Mouse (Mus musculus) neural tube, embryonic 12.5 days (tissue): ENCODE measurements around the gene Prss57. TPM values are rescaled to one million over a fixed set of nuclear protein-coding genes. Genes with fewer than 3 reads are reported as not detected.

Source experiments
- ATAC-seq: fragments of 200-750 bp; cut with Nextera tagmentation; 2 replicates; pipeline ENCODE4 v1.8.0; 2017; ENCODE audit warnings: low read depth, mild to moderate bottlenecking, moderate TSS enrichment, moderate library complexity; ENCODE audit not compliant: low FRiP score
- H3K27ac ChIP-seq: fragments of 300-500 bp; sonication (generic); 2 replicates; pipeline ENCODE4 v1.5.1; 2016
- H3K27me3 ChIP-seq: fragments of 300-500 bp; sonication (generic); replicated peaks from 2 replicates; pipeline ENCODE4 v1.6.1; 2016; ENCODE audit warnings: mild to moderate bottlenecking
- H3K36me3 ChIP-seq: fragments of 300-500 bp; sonication (generic); 2 replicates; pipeline ENCODE4 v1.6.1; 2016; ENCODE audit warnings: mild to moderate bottlenecking
- H3K4me1 ChIP-seq: fragments of 300-500 bp; sonication (generic); 2 replicates; pipeline ENCODE4 v1.6.1; 2016
- H3K4me2 ChIP-seq: fragments of 300-500 bp; sonication (generic); replicated peaks from 2 replicates; pipeline ENCODE4 v1.6.1; 2016; ENCODE audit warnings: mild to moderate bottlenecking
- H3K4me3 ChIP-seq: fragments of 300-500 bp; sonication (generic); 2 replicates; pipeline ENCODE4 v1.5.1; 2016
- H3K9ac ChIP-seq: fragments of 300-500 bp; sonication (generic); 2 replicates; pipeline ENCODE4 v1.6.1; 2016; ENCODE audit warnings: mild to moderate bottlenecking
- H3K9me3 ChIP-seq: fragments of 300-500 bp; sonication (generic); 2 replicates; pipeline ENCODE4 v1.6.1; 2016; ENCODE audit warnings: mild to moderate bottlenecking
- WGBS: fragments of 180-500 bp; shearing (Covaris S2); methylation state at CpG from one replicate; pipeline ENCODE4 v1.1.7; 2016; 5-methylcytosine and 5-hydroxymethylcytosine counted together
- polyA plus RNA-seq: library from polyadenylated mRNA; unstranded; fragments of >200 nt; fragmentation: Nextera tagmentation; extraction: Ambion mirVana; gene quantifications from 2 replicates; pipeline ENCODE4 v1.2.1, GENCODE M21; 2016

Gene Prss57
- polyA plus RNA-seq, 1 experiment from 2014 or later = 0.16 TPM

- no peaks in the 10 kb centered on the region for H3K9me3 ChIP-seq
- H3K4me2 ChIP-seq = peak overlapping the region; percentile 70; the same call in 1 of the 2 replicates
- peak overlapping the region; percentile 92; the same call in 1 of the 2 replicates for H3K4me3 ChIP-seq
- H3K27ac ChIP-seq = no peak overlapping the region
- no peak overlapping the region for H3K9ac ChIP-seq
- no peaks in the 10 kb centered on the region for H3K36me3 ChIP-seq
- 0 out of 2 replicates have a peak, but pooled peaks cover 4% of the 10 kb centered on the region for H3K27me3 ChIP-seq
- ATAC-seq = no peak
- WGBS = 85% methylated on average over 5 of the region's 5 CpGs
- H3K4me1 ChIP-seq = peaks cover 24% of the 10 kb centered on the region
Observed at GRCm38 (mm10) chr10:79792339-79793040, 1.7 kb upstream of the Prss57 start.

DNA sequence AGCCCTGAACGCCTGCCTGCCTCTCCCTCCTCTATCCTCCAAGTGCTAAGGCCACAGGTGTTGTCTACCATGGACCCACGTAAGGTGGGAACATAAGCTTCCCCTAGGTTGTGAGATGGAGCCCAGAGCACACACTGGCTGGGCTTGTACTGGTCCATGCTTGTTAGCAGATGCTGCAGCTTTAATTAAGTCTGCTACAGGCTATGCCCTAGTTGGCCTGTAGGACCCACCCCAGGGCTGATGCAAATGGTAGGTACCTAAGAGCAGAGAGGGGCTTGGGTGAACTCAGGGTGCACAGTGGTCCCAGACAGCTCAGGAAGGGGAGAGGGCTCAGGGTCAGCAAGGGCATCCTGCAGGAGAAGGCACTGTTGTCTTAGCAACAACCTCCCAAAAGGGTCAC lies 1.2 kb downstream of the Prss57 start:
- WGBS = 63% methylated on average over 2 of the region's 2 CpGs
- no peak overlapping the region for H3K4me3 ChIP-seq
- no peak overlapping the region for H3K9ac ChIP-seq
- peaks cover 7% of the 10 kb centered on the region for H3K4me1 ChIP-seq
- peaks cover 6% of the 10 kb centered on the region; the same call in 1 of the 2 replicates for H3K27me3 ChIP-seq
- no peak overlapping the region for H3K27ac ChIP-seq
- H3K9me3 ChIP-seq = no peaks in the 10 kb centered on the region
- H3K4me2 ChIP-seq = no peak overlapping the region
- no peak for ATAC-seq
- H3K36me3 ChIP-seq = no peaks in the 10 kb centered on the region

DNA sequence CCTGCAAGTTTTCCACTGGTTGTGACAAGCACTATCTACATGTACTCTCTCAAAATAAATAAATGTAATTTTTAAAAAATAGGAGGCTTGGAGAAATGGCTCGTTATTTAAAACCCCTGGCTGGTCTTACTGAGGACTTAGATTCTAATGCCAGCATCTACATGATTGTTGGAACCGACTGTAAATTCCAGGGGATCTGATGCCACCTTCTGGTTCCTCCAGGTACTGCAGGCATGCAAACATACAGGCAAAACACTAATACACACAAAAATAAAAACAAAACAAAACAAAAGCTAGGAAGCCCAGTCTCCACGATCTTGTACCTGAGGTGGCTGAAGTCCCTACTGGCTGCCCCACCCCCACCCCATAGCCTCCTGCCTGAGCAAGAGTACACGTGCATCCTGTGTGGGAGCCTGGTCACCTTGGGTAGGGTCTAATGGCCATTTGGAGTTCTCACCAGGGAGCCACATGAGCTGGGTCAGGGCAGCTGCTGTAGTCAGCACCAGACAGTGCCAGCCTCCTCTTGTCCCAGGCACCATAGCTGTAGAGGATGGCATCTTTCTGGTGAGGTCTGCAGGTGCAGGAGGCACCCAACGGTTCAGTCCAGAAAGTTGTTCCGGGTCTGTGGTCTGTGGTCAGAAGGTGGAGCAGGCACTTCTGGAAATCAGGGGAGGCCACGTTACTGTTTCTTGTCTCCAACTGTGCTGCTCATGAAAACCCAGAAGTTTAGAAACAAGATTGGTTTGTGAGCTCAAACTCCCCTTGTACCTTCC lies 2.2 kb downstream of the Prss57 start:
- Histone ChIP-seq H3K4me2 (no peak overlapping the region), H3K9ac (no peak overlapping the region), H3K27me3 (peaks cover 11% of the 10 kb centered on the region; the same call in 1 of the 2 replicates), H3K27ac (no peak overlapping the region), H3K9me3 (no peaks in the 10 kb centered on the region), H3K4me3 (no peak overlapping the region), H3K36me3 (no peaks in the 10 kb centered on the region), H3K4me1 (peaks cover 3% of the 10 kb centered on the region; the same call in 1 of the 2 replicates)
- ATAC-seq = no peak
- WGBS = 39% methylated on average over 7 of the region's 7 CpGs

GRCm38 (mm10) chr10:79783920-79784800 lies 6.6 kb downstream of the Prss57 start:
- Histone ChIP-seq H3K27ac (no peak overlapping the region), H3K4me2 (no peak overlapping the region), H3K4me1 (peaks cover 16% of the 10 kb centered on the region), H3K36me3 (no peaks in the 10 kb centered on the region), H3K27me3 (peaks cover 32% of the 10 kb centered on the region), H3K4me3 (no peak overlapping the region), H3K9ac (no peak overlapping the region), H3K9me3 (no peaks in the 10 kb centered on the region)
- ATAC-seq = no peak
- 37% methylated on average over 27 of the region's 27 CpGs for WGBS

DNA sequence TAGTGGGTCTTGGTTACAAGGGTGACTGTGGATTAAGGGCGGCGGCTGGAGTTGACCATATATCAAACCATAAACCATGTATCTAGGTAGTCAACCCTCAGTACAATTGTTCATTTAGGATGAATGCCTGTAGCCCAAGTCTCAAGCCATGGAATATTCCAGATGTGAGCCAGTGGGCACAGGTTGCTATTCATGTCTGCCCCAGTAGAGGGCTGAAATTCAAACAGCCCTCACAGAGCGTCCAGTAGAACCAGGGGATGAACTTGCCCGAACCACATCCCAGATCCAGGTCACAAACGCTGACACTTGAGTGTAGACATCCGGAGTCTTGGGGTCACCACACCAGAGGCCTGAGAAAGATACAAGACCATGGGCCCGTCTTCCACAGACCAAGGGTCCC lies 7.7 kb downstream of the Prss57 start:
- Histone ChIP-seq H3K36me3 (no peaks in the 10 kb centered on the region), H3K9me3 (no peaks in the 10 kb centered on the region), H3K4me2 (no peak overlapping the region), H3K4me1 (peaks cover 26% of the 10 kb centered on the region), H3K27ac (no peak overlapping the region), H3K9ac (no peak overlapping the region), H3K4me3 (no peak overlapping the region), H3K27me3 (peaks cover 43% of the 10 kb centered on the region)
- 71% methylated on average over 7 of the region's 7 CpGs for WGBS
- ATAC-seq = no peak

DNA sequence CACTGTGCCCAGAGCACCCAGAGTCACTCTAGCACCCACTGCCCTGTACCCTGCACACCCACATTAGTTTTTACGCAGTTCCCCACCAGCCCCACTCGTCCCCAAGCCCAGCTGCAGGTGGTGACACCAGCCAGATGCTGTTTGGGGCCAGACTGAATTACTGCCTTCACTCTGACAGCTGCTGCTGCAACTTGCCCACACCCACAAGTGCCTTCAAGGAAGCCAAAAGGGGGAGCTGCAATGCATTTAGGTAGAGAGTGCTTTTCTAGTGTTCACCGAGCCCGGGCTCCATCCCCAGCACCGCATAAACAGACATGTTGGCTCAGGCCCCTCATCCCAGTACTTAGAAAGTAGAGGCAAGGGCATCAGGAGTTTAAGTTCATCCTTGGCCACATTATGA lies 8.8 kb downstream of the Prss57 start:
- peaks cover 54% of the 10 kb centered on the region for H3K27me3 ChIP-seq

GRCm38 (mm10) chr10:79781139-79781538 lies 9.6 kb downstream of the Prss57 start:
- Histone ChIP-seq H3K9me3 (no peaks in the 10 kb centered on the region), H3K27me3 (peaks cover 62% of the 10 kb centered on the region), H3K4me2 (peak overlapping the region; percentile 69), H3K9ac (no peak overlapping the region), H3K27ac (no peak overlapping the region), H3K4me1 (peaks cover 38% of the 10 kb centered on the region), H3K36me3 (no peaks in the 10 kb centered on the region), H3K4me3 (no peak overlapping the region)
- 29% methylated on average over 21 of the region's 21 CpGs for WGBS
- no peak for ATAC-seq

More for the DNA sequence above, 8.8 kb downstream of the Prss57 start:
- WGBS = 47% methylated on average over 5 of the region's 5 CpGs
- Histone ChIP-seq H3K4me1 (peaks cover 36% of the 10 kb centered on the region), H3K36me3 (no peaks in the 10 kb centered on the region), H3K4me3 (no peak overlapping the region), H3K4me2 (no peak overlapping the region), H3K9me3 (no peaks in the 10 kb centered on the region), H3K27ac (no peak overlapping the region), H3K9ac (no peak overlapping the region)
- no peak for ATAC-seq

- no peaks in the 10 kb centered on the region for H3K36me3 ChIP-seq
- no peak; the same call in 1 of the 2 replicates for ATAC-seq
- peak overlapping the region; percentile 34 for H3K4me3 ChIP-seq
- WGBS = 2% methylated on average over 13 of the region's 13 CpGs
- H3K9me3 ChIP-seq = no peaks in the 10 kb centered on the region
- 0 out of 2 replicates have a peak overlapping the region, but pooled peaks have one; percentile 2 for H3K9ac ChIP-seq
- H3K27me3 ChIP-seq = peaks cover 63% of the 10 kb centered on the region
- no peak overlapping the region for H3K27ac ChIP-seq
- H3K4me1 ChIP-seq = peaks cover 38% of the 10 kb centered on the region
- peak overlapping the region; percentile 69 for H3K4me2 ChIP-seq
Observed at GRCm38 (mm10) chr10:79780664-79781015, 10.1 kb downstream of the Prss57 start.

- WGBS = 1% methylated on average over 55 of the region's 55 CpGs
- H3K27me3 ChIP-seq = peaks cover 63% of the 10 kb centered on the region
- H3K27ac ChIP-seq = no peak overlapping the region
- H3K4me1 ChIP-seq = peaks cover 38% of the 10 kb centered on the region
- 0 out of 2 replicates have a peak, but pooled peaks cover 3% of the 10 kb centered on the region for H3K9me3 ChIP-seq
- H3K4me2 ChIP-seq = peak overlapping the region; percentile 69
- ATAC-seq = peak; percentile 92
- peak overlapping the region; percentile 34 for H3K4me3 ChIP-seq
- H3K9ac ChIP-seq = 0 out of 2 replicates have a peak overlapping the region, but pooled peaks have one; percentile 2
- H3K36me3 ChIP-seq = no peaks in the 10 kb centered on the region
Observed at GRCm38 (mm10) chr10:79779784-79780663, 10.7 kb downstream of the Prss57 start.

DNA sequence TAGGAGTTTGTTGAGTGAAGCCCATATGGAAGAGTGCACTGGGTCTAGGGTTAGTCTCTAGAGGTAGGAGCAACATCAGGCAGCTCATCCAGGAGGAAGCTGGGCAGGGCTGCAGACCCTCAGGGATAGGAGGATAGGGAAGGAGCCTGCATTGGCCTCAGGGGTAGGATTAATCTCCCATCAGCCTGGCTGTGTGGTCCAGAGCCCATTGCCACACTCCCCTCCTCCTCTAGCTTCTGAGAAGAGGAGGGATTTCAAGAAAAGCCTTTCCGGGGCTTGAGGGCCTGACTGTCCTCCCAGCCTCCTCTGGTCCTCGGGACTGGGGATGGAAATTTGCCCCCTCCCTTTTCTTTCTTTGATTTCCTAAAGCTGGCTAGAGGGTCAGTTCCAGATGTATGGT lies 11.6 kb downstream of the Prss57 start:
- H3K27ac ChIP-seq = no peak overlapping the region
- WGBS = 21% methylated on average over 2 of the region's 2 CpGs
- H3K36me3 ChIP-seq = no peaks in the 10 kb centered on the region
- H3K9me3 ChIP-seq = 0 out of 2 replicates have a peak, but pooled peaks cover 6% of the 10 kb centered on the region
- H3K4me1 ChIP-seq = peaks cover 38% of the 10 kb centered on the region
- H3K4me3 ChIP-seq = no peak overlapping the region
- no peak overlapping the region for H3K9ac ChIP-seq
- peak overlapping the region; percentile 69; the same call in 1 of the 2 replicates for H3K4me2 ChIP-seq
- no peak for ATAC-seq
- H3K27me3 ChIP-seq = peaks cover 57% of the 10 kb centered on the region

- Histone ChIP-seq H3K27ac (no peak overlapping the region), H3K4me3 (peak overlapping the region; percentile 7; the same call in 1 of the 2 replicates), H3K36me3 (no peaks in the 10 kb centered on the region), H3K4me2 (peak overlapping the region; percentile 20; the same call in 1 of the 2 replicates), H3K9ac (no peak overlapping the region), H3K4me1 (peaks cover 38% of the 10 kb centered on the region), H3K9me3 (0 out of 2 replicates have a peak, but pooled peaks cover 6% of the 10 kb centered on the region), H3K27me3 (peaks cover 56% of the 10 kb centered on the region)
- WGBS = 14% methylated on average over 15 of the region's 15 CpGs
- no peak for ATAC-seq
Observed at GRCm38 (mm10) chr10:79778006-79778405, 12.8 kb downstream of the Prss57 start.
